Mouse (Mus musculus): Measurements from ENCODE around the gene Galm.
"Not testable (repeated sequence)": the region's sequence is repeated elsewhere in the genome, so short reads cannot be mapped to it uniquely, and the experiment has no call there.

The Galm gene

DNA sequence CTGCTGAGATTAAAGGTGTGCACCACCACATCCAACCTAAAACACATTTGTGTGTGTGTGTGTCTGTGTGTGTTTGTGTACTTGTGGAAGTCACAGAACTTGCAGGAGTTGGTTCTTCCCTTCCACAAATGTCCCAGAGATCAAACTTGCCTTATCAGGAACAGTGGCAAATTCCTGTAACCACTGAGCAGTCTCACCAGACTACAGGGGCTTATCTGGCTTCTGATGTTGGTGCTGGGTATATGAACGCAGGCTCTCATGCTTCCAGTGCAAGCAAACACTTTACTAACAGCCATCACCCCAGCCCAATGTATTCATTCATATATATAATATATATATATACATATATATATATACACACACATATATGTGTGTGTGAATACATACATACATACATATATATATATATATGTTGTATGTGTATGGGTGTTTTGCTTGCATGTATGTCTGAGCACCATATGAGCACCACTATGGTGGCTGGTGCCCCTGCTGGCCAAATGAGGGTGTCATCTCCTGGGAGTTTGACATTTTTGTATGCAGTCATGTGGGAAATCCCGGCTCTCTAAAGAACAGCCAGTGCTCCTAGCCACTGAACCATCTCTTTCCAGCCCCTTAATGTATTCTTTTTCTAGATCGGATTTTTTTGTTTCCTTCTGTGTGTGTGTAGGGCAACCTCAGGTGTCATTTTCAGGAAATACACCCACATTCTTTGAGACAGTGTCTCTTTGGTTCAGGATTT lies 94.8 kb downstream of the Galm start:
- no peak for DNase-seq

DNA sequence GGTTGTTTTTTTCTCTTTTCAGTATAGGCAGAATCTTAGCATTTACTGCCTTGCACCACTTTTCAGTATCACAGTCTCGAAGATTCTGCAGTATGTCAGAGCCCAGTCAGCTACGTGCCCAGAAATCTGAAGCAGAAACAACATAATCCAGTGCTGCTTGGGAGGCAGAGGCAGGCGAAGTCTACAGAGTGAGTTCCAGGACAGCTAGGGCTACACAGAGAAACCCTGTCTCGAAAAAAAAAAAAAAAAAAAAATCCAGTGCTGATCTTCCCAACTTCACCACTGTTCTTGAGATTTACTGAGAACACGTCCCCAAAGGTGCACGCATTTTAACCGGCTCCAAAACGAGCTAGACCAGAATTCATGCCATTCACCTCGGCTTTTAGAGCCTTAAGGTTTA lies 96.6 kb downstream of the Galm start:
- no peak for DNase-seq

DNA sequence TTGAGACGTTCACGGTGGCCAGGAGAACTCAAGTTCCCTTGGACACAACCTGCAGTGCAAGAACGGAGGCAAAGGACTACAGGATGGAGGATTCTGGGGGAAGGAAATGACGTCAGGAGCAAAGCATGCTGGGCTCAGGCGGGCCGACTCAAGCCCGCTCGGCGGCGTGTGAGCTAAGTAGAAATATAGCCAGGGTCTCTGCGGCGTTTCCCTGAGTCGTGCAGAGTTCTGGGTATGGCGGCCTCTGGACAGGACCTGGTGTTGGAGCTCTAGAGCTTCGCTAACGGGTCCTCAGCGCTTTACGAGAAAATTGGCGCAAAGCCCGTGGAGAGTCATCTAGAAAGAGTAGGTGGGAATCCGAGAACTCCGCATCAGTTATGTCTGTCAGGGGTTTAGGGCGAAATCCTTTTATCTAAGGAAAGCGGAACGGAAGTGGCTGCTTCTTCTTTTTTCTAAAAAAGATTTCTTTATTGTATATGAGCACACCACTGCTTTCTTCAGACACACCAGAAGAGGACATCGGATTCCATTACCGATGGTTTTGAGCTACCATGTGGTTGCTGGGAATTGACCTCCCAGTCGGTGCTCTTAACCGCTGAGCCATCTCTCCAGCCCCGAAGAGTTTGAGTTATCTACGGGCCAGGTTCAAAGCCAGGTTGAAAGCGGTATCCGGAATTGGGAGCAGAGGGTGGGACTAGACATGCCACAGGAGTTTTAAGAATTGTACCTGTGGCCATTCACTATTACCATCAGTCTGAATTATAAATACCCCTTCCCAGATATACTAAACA lies 97.2 kb downstream of the Galm start, which contains the start of gene Gemin6:
Gene Gemin6 (plus strand): TSS at position 116 of the 791 bp plus-strand sequence.
- DNase-seq, result peak; percentile 88

DNA sequence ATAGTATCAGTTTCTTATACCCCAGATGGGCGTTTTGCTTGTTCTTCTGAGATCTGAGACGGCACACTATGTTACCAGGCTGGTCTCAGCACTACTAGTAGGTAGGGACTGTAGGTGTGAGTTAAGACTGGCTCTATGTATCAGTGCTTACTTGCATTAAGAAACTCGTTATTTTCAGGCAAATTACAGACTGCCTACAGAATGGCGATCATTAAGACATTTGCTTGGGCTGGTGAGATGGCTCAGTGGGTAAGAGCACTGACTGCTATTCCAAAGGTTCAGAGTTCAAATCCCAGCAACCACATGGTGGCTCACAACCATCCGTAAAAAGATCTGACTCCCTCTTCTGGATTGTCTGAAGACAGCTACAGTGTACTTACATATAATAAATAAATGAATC lies 97.9 kb downstream of the Galm start:
- DNase-seq, result not testable (repeated sequence)

DNA sequence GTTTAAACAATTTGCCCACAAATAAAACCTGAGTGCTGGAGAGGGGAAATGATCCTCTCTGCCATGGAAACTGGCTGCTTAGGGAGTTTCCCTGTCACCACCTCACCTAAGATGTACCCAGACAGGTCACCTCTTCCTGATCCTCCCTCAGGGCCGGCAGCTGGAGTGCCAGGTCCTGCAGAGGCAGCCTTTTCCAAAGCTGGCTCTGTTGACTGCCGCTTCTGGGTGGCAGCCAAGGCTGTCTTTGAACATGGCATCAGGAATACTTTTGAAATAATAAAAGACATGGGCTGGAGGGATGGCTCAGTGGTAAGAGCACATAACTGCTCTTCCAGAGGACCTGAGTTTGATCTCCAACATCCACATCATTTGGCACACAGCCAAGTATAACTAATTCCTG lies 102.1 kb downstream of the Galm start:
- DNase-seq, result peak; percentile 22

DNA sequence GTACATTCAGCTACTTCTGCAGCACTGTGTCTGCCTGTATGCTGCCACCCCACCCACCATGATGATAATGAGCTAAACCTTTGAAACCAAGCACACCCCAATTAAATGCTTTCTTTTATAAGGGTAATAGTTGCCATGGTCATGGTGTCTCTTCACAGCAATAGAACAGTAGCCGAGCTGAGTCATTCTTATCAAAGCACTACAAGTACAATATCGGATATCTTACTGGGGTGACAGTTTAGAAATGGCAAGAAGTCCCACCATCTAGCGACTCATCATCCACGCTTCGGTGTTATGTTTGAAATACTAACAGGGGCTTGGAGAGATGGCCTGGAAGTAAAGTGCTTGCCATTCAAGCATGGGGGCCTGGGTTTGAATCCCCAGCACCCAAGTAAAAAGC lies 106.6 kb downstream of the Galm start:
- no peak for DNase-seq

DNA sequence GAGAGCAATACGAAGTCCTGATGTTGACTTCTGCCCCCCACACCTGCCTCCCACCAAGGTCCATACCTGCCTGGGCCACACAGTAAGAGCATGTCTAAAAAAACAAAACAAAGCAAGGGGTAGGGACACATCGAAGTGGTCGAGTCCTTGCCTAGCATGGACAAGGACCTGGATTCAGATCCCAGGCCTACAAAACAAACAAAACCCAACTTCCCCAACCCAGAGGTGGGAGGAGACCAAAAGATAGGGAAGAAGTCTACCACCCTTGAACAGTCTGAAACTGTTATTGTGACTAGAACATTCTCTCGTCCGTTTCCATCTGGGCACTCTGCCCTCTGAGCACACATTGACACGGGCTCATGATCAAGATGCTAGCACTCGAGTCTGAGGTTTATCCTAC lies 107.1 kb downstream of the Galm start:
- DNase-seq, result no peak
